Mouse (Mus musculus): ENCODE data around the gene Srpx2. TPM values are rescaled to one million over a fixed set of nuclear protein-coding genes. Genes with fewer than 3 reads are reported as not detected.

The Srpx2 gene
- polyA plus RNA-seq, 1 experiment from 2014 or later, result 1.7 TPM

DNA sequence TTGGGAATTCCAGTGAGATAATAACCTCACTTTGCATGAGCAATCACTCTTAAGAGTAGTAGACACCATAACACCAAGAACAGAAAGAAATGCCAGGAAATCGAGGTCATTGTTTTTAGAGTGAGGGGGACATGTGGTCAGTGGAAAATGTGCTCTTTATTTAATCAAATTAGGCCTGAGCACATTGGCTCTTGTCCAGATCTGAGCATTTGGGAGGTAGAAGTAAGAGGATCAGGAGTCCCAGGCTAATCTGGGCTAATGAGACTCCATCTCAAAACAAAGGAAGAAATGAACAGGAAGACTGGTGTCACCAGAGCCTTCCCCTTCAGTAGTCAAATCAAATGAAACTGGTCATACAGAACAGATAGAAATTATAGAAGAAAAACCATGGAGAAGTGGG lies 31.3 kb downstream of the Srpx2 start:
- Histone ChIP-seq H3K9ac (no peak overlapping the region), H3K4me2 (no peak overlapping the region), H3K4me3 (no peak overlapping the region), H3K27me3 (replicated peaks) (no peaks in the 10 kb centered on the region), H3K27ac (no peak overlapping the region), H3K36me3 (replicated peaks) (no peaks in the 10 kb centered on the region), H3K9me3 (no peaks in the 10 kb centered on the region), H3K4me1 (no peaks in the 10 kb centered on the region)
- 49% methylated on average over 1 of the region's 1 CpGs for WGBS
- no peak for ATAC-seq (replicated peaks)

DNA sequence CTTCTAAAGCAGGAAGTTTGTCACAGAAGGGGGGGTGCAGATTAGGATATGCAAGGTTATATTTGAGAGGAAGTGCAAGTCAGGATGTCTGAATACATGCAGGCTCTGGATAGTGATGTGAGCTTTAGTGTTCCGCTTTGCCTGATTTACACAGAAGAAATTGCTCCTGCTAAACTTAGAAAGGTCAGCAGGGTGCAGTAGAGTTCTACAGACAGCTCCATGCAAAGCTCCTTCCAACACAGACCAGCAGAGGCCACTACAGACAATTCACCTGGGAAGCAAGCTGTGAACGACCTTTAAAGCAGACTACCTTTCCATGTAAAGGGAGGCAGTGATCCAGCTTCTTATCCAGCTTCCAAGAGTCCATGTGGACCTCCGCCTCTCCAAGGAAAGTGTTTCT lies 39.2 kb downstream of the Srpx2 start:
- H3K9ac ChIP-seq, result no peak overlapping the region
- no peaks in the 10 kb centered on the region for H3K9me3 ChIP-seq
- ATAC-seq (replicated peaks), result peak; percentile 84
- no peak overlapping the region for H3K4me3 ChIP-seq
- H3K27ac ChIP-seq, result no peak overlapping the region
- H3K4me2 ChIP-seq, result no peak overlapping the region
- H3K27me3 ChIP-seq (replicated peaks), result no peaks in the 10 kb centered on the region
- H3K4me1 ChIP-seq, result no peaks in the 10 kb centered on the region
- H3K36me3 ChIP-seq (replicated peaks), result no peaks in the 10 kb centered on the region
- 37% methylated on average over 3 of the region's 3 CpGs for WGBS

DNA sequence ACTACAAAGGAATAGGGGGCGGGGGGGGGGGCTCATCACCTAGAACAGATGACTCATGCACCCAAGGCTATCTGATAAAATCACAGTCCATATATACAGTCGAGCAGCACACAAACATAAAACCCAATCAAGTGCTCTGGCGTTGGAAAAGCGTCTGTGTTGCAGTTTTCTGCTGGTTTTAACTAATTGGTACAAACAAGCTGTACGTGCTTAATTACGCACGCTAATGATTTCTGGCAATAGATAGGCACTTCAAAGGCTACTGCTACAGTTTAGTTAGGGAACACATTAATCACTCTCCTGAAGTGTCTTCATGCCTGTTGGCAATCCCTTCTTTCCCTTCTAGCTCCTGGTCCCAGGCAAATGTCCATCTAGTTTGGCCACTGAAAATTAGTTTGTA lies 46.4 kb downstream of the Srpx2 start:
- Histone ChIP-seq H3K27ac (no peak overlapping the region), H3K9ac (no peak overlapping the region), H3K9me3 (no peaks in the 10 kb centered on the region), H3K4me3 (no peak overlapping the region), H3K36me3 (replicated peaks) (no peaks in the 10 kb centered on the region), H3K27me3 (replicated peaks) (no peaks in the 10 kb centered on the region), H3K4me1 (no peaks in the 10 kb centered on the region), H3K4me2 (no peak overlapping the region)
- 76% methylated on average over 7 of the region's 7 CpGs for WGBS
- no peak for ATAC-seq (replicated peaks)

DNA sequence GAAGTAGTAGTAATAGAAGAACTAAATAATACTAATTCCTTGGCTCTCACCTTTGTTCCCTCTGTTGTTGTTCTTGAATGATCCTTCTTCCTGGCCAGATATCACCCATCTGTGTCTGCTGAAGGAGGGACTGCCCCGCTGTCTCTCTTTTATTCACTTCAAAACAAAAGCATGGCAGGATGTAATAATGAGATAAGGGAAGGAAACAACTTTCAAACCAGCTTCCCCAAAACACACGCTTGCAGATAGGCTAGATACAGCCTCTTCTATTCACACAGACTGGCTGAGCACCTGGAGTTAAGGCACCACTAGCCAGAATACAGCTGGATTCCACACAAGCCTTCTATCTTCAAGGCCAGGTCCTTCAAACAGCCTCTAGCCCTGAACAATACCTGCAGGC lies 52.4 kb downstream of the Srpx2 start:
- no peak overlapping the region for H3K27ac ChIP-seq
- H3K4me3 ChIP-seq, result no peak overlapping the region
- H3K4me1 ChIP-seq, result no peaks in the 10 kb centered on the region
- no peaks in the 10 kb centered on the region for H3K9me3 ChIP-seq
- no peak overlapping the region for H3K9ac ChIP-seq
- no peak overlapping the region for H3K4me2 ChIP-seq
- no peak for ATAC-seq (replicated peaks)
- H3K27me3 ChIP-seq (replicated peaks), result no peaks in the 10 kb centered on the region
- WGBS, result 71% methylated on average over 2 of the region's 2 CpGs
- no peaks in the 10 kb centered on the region for H3K36me3 ChIP-seq (replicated peaks)

DNA sequence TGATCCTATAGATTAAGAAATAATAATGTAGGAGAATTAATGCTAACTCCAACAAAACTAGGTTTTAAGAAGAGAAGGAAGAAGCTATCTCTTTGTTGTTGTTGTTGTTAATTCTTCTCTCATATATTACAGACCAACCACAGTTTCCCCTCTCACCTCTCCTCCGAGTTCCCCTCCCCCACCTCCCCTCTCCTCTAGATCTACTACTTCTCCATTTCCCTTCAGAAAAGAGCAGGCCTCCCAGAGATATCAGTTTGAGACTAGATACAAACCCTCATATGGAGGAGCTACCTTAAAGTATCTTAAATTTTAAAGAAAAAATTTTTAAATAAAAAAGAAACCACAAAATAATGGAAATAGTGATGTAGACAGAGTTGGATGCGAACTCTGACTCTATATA lies 56.4 kb downstream of the Srpx2 start:
- 77% methylated on average over 2 of the region's 2 CpGs for WGBS

DNA sequence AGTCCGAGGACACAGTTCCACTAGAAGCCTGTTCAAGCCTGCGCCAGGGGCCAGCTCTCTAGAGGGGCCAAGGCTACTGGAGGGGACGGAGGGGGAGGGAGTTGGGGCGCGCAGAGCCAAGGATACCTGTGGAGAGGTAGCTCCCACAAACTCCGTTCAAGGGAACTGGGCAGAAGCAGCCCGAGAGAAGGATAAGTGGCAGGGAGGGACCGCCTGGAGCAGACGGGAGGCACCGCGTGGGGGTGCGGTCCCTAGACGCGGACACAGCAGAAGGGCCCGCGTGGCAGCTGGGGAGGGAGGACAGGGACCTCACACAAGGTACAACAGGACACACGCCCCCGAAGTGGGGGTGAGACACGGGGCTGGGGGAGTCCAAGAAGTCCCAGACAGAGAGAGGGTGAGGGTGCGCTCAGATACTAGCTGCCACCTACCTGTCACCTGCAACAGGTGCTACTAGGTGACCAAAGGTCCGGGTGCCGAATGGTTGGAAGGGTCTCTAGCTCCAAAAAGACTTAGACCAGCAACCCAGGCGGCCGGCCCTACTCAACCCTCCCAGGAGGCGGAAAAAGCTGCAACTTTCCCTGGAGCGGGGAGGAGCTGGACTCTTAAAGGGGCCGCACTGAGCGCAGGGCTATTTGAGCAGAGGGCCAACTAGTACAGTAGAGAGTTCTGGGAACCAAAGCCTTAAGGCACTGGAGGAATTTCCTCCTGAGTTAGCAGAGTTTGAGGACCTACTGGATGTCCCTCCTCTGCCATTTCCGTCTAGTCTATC lies 73.2 kb downstream of the Srpx2 start, which contains the start of gene Sytl4:
Gene Sytl4 (minus strand): TSS at position 582 of the 772 bp plus-strand sequence.
- Histone ChIP-seq H3K4me2 (peak within 1 kb of the TSS; percentile 53), H3K27me3 (replicated peaks) (peaks cover 9% of the 10 kb centered on the region), H3K4me3 (peak within 1 kb of the TSS; percentile 29), H3K36me3 (replicated peaks) (no peaks in the 10 kb centered on the region), H3K9ac (no peak within 1 kb of the TSS), H3K4me1 (no peaks in the 10 kb centered on the region), H3K27ac (no peak within 1 kb of the TSS), H3K9me3 (no peaks in the 10 kb centered on the region)
- 23% methylated on average over 28 of the region's 29 CpGs for WGBS
- ATAC-seq (replicated peaks), result no peak

More for the DNA sequence above, 56.4 kb downstream of the Srpx2 start:
- H3K9me3 ChIP-seq, result no peaks in the 10 kb centered on the region
- no peak overlapping the region for H3K27ac ChIP-seq
- H3K4me2 ChIP-seq, result no peak overlapping the region
- no peak for ATAC-seq (replicated peaks)
- H3K4me1 ChIP-seq, result no peaks in the 10 kb centered on the region
- no peak overlapping the region for H3K9ac ChIP-seq
- no peak overlapping the region for H3K4me3 ChIP-seq
- H3K27me3 ChIP-seq (replicated peaks), result no peaks in the 10 kb centered on the region
- H3K36me3 ChIP-seq (replicated peaks), result no peaks in the 10 kb centered on the region

Other genes with a start within 250 kb of the Srpx2 start
- 22.9 and 25.1 TPM in 2 replicates for gene Pcdh19, start 219.4 kb upstream of the Srpx2 start, polyA plus RNA-seq (2015; fragmentation: Nextera tagmentation; extraction: Ambion mirVana)
- 0.17 and 0.40 TPM in 2 replicates for gene Tnmd, start 57.4 kb upstream of the Srpx2 start, polyA plus RNA-seq (2015; fragmentation: Nextera tagmentation; extraction: Ambion mirVana)
- 257 and 267 TPM in 2 replicates for gene Tspan6, start 10.0 kb upstream of the Srpx2 start, polyA plus RNA-seq (2015; fragmentation: Nextera tagmentation; extraction: Ambion mirVana)
- gene Sytl4, start 73.4 kb downstream of the Srpx2 start, polyA plus RNA-seq (2015; fragmentation: Nextera tagmentation; extraction: Ambion mirVana), result 0.74 and 0.75 TPM in 2 replicates
- 64.5 and 70.5 TPM in 2 replicates for gene Cstf2, start 150.8 kb downstream of the Srpx2 start, polyA plus RNA-seq (2015; fragmentation: Nextera tagmentation; extraction: Ambion mirVana)

All from midbrain, embryonic 15.5 days (tissue).